ENCODE assay signal across 12 mouse cellular contexts in genomic region chr2:113534489-113534888, GRCm38 (mm10).
DNase-seq lines count a peak whose midpoint lies in the region; ATAC-seq and TF ChIP-seq lines count a peak whose summit lies in the region.
"Had no signal": no experiment of that assay in that cellular context is flagged by ENCODE, and none has a peak within 500 bp of the region (broad histone marks: within the 10 kb centered on the region; RNA-seq: fewer than 3 reads in every experiment).

No protein-coding gene starts in this region.

- peaks cover 20% of the 10 kb centered on the region for H3K4me1 ChIP-seq in embryonic fibroblast, embryonic 13.5 days (ENCODE audit: control insufficient read depth, insufficient read depth, low read length)
- 0 out of 2 replicates have a peak, but pooled peaks cover 3% of the 10 kb centered on the region for H3K4me1 ChIP-seq in lung, embryonic 14.5 days (ENCODE audit: insufficient read depth)
- H3K4me1 ChIP-seq: liver, embryonic 12.5 days had no signal

- 6% methylated on average over 6 of the region's 6 CpGs for WGBS in lung, embryonic 14.5 days

- no peak overlapping the region for H3K4me3 ChIP-seq in embryonic fibroblast, embryonic 13.5 days (ENCODE audit: insufficient read depth, low read length)
- H3K4me3 ChIP-seq in lung, embryonic 14.5 days (ENCODE audit: low read depth, low read length), result no peak overlapping the region
- H3K4me3 ChIP-seq: forebrain, embryonic 12.5 days; layer of hippocampus, adult 2 months; liver, embryonic 12.5 days had no signal

- H3K9ac ChIP-seq in lung, embryonic 14.5 days, result no peak overlapping the region
- H3K9ac ChIP-seq: forebrain, embryonic 12.5 days; liver, embryonic 12.5 days had no signal

- peak; percentile 72 for DNase-seq in ovary, postnatal 36 days (ENCODE audit: low spot score)
- DNase-seq in ovary, postnatal 10 days (ENCODE audit: low spot score), result no peak
- peak; percentile 83 for DNase-seq in lung, embryonic 14.5 days
- no peak for DNase-seq in cerebellum, adult 11-12 months
- DNase-seq in embryo, embryonic 10.5 days (ENCODE audit: low spot score), result no peak
- DNase-seq in left cerebral cortex, adult 11 months (ENCODE audit: low spot score), result no peak
- DNase-seq: right cerebral cortex, adult 18-20 months had no signal

- TF ChIP-seq POLR2A in embryonic fibroblast, embryonic 13.5 days (IDR thresholded peaks at IDR 0.05; ENCODE audit: low read depth, low read length), result no peak

- ATAC-seq in lung, embryonic 14.5 days (ENCODE audit: insufficient read depth), result peak; percentile 89
- ATAC-seq: liver, embryonic 12.5 days had no signal

- no peaks in the 10 kb centered on the region for H3K9me3 ChIP-seq in lung, embryonic 14.5 days (ENCODE audit: low read depth, low read length)
- H3K9me3 ChIP-seq: forebrain, embryonic 12.5 days; liver, embryonic 12.5 days had no signal

- no peaks in the 10 kb centered on the region for H3K27me3 ChIP-seq in lung, embryonic 14.5 days (ENCODE audit: insufficient read depth, low read length)
- H3K27me3 ChIP-seq: forebrain, embryonic 12.5 days; liver, embryonic 12.5 days had no signal

- H3K36me3 ChIP-seq in lung, embryonic 14.5 days (ENCODE audit: insufficient read depth), result no peaks in the 10 kb centered on the region
- H3K36me3 ChIP-seq: forebrain, embryonic 12.5 days; G1E; liver, embryonic 12.5 days had no signal

- no peak overlapping the region for H3K4me2 ChIP-seq in lung, embryonic 14.5 days
- H3K4me2 ChIP-seq: forebrain, embryonic 12.5 days; liver, embryonic 12.5 days had no signal

- H3K27ac ChIP-seq in embryonic fibroblast, embryonic 13.5 days (ENCODE audit: insufficient read depth, low read length), result peak overlapping the region; percentile 95
- H3K27ac ChIP-seq in lung, embryonic 14.5 days (ENCODE audit: low read depth), result no peak overlapping the region
- H3K27ac ChIP-seq: forebrain, embryonic 12.5 days; layer of hippocampus, adult 2 months; liver, embryonic 12.5 days had no signal

- no peak for TF ChIP-seq CTCF in embryonic fibroblast, embryonic 13.5 days (IDR thresholded peaks at IDR 0.05; ENCODE audit: borderline replicate concordance, insufficient read depth, low read length)
- TF ChIP-seq CTCF in lung, embryonic 14.5 days (IDR thresholded peaks at IDR 0.05; ENCODE audit: low read depth), result no peak

Comparison
In these comparisons a context has a peak if more than half of its experiments do, and no peak if none do; other contexts are left out.
1. DNase-seq: peak in ovary, postnatal 36 days (single experiment) and lung, embryonic 14.5 days (single experiment); none in ovary, postnatal 10 days (single experiment), cerebellum, adult 11-12 months (single experiment), embryo, embryonic 10.5 days (single experiment) and left cerebral cortex, adult 11 months (single experiment).